Mouse (Mus musculus) natural killer cell, adult 2 months (primary cell): ENCODE results near the gene Slc1a5.
A peak's percentile ranks its signal among the peaks of the same experiment; 100 is the strongest.

Experiments
- DNase-seq, 2 experiments: peaks; one replicate each; pipeline ENCODE4 v3.0.0; 2022; ENCODE audit warnings: low spot score in 2 of 2

The Slc1a5 gene

GRCm38 (mm10) chr7:16819794-16820193 is 38.7 kb downstream of the Slc1a5 start:
- no peak for DNase-seq

GRCm38 (mm10) chr7:16820271-16820763 is 39.2 kb downstream of the Slc1a5 start:
- no peak for DNase-seq

GRCm38 (mm10) chr7:16821091-16821490 is 40.0 kb downstream of the Slc1a5 start:
- no peak for DNase-seq

GRCm38 (mm10) chr7:16821669-16822101 is 40.5 kb downstream of the Slc1a5 start:
- DNase-seq: no peak

- no peak for DNase-seq
Observed at GRCm38 (mm10) chr7:16823734-16824133, 42.6 kb downstream of the Slc1a5 start.

GRCm38 (mm10) chr7:16825785-16826184 is 44.6 kb downstream of the Slc1a5 start:
- peak in 1 of 2 experiments; percentile 75 for DNase-seq

GRCm38 (mm10) chr7:16826571-16826970 is 45.4 kb downstream of the Slc1a5 start:
- no peak for DNase-seq

GRCm38 (mm10) chr7:16827274-16827673 is 46.1 kb downstream of the Slc1a5 start:
- peak in 1 of 2 experiments; percentile 48 for DNase-seq

GRCm38 (mm10) chr7:16830449-16830848 is 49.3 kb downstream of the Slc1a5 start:
- DNase-seq: no peak

- DNase-seq: no peak
Observed at GRCm38 (mm10) chr7:16837916-16838803, 57.0 kb downstream of the Slc1a5 start.

GRCm38 (mm10) chr7:16838804-16839426 is 57.8 kb downstream of the Slc1a5 start:
- no peak for DNase-seq

- DNase-seq: no peak
Observed at GRCm38 (mm10) chr7:16839427-16840108, 58.4 kb downstream of the Slc1a5 start.

- DNase-seq: no peak
Observed at GRCm38 (mm10) chr7:16840109-16840491, 59.0 kb downstream of the Slc1a5 start.

- no peak for DNase-seq
Observed at GRCm38 (mm10) chr7:16841078-16841477, 59.9 kb downstream of the Slc1a5 start.

GRCm38 (mm10) chr7:16841561-16842560 is 60.7 kb downstream of the Slc1a5 start:
- peak; percentile 86 to 88 for DNase-seq

- DNase-seq: peak; percentile 85 to 90
Observed at GRCm38 (mm10) chr7:16842645-16843063, 61.5 kb downstream of the Slc1a5 start, which contains the start of gene Prkd2. Gene Prkd2, plus strand, starts transcription at chr7:16842902.

- peak; percentile 29 to 37 for DNase-seq
Observed at GRCm38 (mm10) chr7:16843441-16844171, 62.5 kb downstream of the Slc1a5 start.

GRCm38 (mm10) chr7:16844696-16845071 is 63.5 kb downstream of the Slc1a5 start:
- no peak for DNase-seq

- peak; percentile 39 to 45 for DNase-seq
Observed at GRCm38 (mm10) chr7:16845072-16845819, 64.1 kb downstream of the Slc1a5 start.

- DNase-seq: no peak
Observed at GRCm38 (mm10) chr7:16845820-16846167, 64.7 kb downstream of the Slc1a5 start.
